Mouse (Mus musculus) R1 (cell line): Measurements from ENCODE around the gene Ppp2r5e.

Source experiments
- DNase-seq: peaks from one replicate; pipeline ENCODE4 v3.0.0-alpha.2; 2018; ENCODE audit warnings: low read depth, low spot score

Gene Ppp2r5e

GRCm38 (mm10) chr12:75446245-75446644 lies 149.8 kb downstream of the Ppp2r5e start:
- DNase-seq, result no peak

DNA sequence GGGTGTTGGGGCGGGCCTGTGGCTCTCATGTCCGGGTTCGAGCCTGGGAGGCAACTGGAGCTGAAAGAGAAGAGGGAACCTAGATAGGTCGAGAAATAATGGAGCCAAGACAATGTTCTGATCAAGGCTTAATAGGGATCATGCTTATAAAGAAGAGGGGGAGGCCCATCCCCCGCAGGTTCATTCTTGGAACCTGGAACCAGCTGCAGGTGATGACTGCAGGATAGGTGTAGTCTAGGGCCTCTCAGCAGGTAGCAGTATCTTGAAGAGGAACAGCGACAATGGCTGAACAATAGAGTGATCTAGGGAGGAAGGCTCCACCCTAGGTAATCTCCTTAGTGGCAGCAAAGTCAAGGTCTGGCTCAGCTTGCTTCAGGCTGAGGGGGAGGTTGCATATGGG lies 163.6 kb downstream of the Ppp2r5e start:
- peak; percentile 90 for DNase-seq

GRCm38 (mm10) chr12:75429685-75430396 lies 166.2 kb downstream of the Ppp2r5e start:
- no peak for DNase-seq

DNA sequence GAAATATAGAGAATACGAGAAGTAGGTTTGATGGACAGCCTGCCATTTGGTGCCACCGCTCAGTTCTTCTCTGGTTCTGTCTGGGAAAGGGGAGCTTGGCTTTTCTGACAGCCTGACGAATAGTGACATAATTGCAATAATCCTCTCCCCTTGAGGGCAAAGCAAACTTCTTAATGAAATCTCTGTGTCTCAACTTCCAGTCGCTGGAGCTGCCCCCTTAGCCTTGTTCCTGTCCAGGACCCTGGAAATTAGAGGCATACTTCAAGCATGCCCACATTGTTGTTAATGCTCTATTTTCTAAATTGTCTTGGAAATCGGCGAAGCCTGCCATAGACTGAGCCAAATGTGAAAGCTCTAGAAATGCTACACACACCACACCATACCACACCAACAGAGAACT lies 167.3 kb downstream of the Ppp2r5e start:
- DNase-seq, result no peak

- DNase-seq, result no peak
Observed at GRCm38 (mm10) chr12:75425882-75426281, 170.2 kb downstream of the Ppp2r5e start.

DNA sequence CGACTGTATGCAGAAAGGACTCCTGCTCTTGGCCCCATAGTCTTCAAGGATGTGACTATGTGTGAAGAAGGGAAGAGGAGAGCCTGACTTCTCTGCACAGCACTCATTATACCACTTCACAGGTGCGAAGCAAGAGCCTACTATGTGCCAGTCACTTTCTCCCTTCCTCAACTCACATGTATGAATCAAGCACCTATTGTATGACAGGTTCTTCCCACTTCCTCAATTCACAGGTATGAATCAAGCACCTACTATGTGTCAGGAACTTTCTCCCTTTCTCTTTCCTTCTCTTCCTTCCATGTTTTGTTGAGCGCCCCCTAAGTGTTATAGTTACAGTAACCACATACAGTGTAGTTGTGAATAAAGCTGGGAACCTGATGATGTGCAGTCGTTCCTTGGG lies 171.2 kb downstream of the Ppp2r5e start:
- no peak for DNase-seq

- DNase-seq, result no peak
Observed at GRCm38 (mm10) chr12:75424359-75424758, 171.7 kb downstream of the Ppp2r5e start.

DNA sequence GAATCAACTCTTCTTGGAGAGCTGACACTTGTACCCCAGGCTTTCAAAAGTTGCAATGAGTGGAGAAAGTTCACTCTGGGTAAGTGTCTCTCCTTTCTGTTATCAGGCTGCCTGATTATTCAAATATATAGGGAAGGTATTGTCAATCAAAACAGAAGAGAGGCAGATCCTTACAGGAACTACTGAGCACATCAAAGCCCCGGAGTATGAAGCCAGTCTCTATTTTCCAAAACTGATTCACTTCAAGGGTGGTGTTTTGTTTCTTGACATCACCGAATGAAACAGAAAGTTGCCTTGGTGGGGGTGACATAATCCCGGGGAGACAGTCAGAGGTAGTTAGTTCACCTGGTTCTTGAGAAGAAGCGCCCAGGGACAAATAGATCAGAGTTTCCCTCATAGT lies 179.4 kb downstream of the Ppp2r5e start, which contains the start of gene Gphb5:
TSS of gene Gphb5 (minus strand) at position 101 of the 400 bp plus-strand sequence.
- DNase-seq, result no peak

GRCm38 (mm10) chr12:75414991-75415390 lies 181.1 kb downstream of the Ppp2r5e start:
- DNase-seq, result peak; percentile 38

GRCm38 (mm10) chr12:75412964-75413363 lies 183.1 kb downstream of the Ppp2r5e start:
- peak; percentile 34 for DNase-seq
